Mouse (Mus musculus) right cerebral cortex, postnatal 10 days (tissue): ENCODE measurements around the gene Kif1a.

Source experiments
- DNase-seq, 2 experiments: peaks; one replicate each; pipeline ENCODE4 v3.0.0; 2021; ENCODE audit warnings: low spot score in 2 of 2

The Kif1a gene

GRCm38 (mm10) chr1:93020602-93021001, 81.1 kb downstream of the Kif1a start:
- no peak for DNase-seq

DNA sequence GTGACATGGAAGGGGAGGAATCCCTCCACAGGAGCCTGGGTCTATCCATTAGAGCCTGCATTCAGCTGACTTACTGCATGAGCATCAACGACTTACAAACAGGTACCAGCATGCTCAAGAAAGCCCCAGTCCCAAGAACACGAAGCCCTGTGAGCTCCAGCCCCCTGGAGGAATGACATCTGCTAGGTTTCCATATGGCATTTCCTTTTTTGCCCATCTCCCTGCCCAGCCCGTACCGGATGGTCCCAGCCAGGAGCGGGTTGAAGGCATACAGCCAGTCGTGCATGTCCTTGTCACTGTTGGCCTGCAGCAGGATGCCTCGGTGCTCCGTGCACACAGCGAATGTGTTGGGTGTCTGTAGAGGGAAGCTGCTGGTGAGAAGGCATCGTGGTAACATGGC, 83.0 kb downstream of the Kif1a start:
- DNase-seq = no peak

DNA sequence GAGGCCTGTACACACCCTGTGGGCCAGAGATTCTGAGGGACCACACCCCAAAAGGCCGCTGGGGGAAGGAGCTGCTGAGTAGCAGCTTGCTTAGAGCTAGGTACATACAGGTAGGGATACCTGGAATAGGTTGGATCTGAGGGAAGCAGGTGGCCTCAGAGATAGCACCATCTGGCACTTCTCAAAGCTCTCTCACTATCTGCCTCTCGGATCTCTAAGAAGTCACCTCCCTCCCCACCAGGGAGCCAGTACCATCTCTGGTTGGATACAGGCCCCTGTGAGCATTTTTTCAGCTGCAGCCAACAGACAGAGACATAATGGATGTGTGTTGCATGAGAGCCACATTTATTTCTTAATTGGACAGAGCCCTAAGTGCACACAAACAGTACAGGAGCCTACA, 86.6 kb downstream of the Kif1a start:
- no peak for DNase-seq

- DNase-seq = peak; percentile 80 to 81
These were observed 87.3 kb downstream of the Kif1a start for GRCm38 (mm10) chr1:93014460-93014859.

GRCm38 (mm10) chr1:93013367-93013766, 88.4 kb downstream of the Kif1a start:
- DNase-seq = no peak

GRCm38 (mm10) chr1:93012103-93012585, 89.6 kb downstream of the Kif1a start:
- DNase-seq = peak in 1 of 2 experiments; percentile 33

DNA sequence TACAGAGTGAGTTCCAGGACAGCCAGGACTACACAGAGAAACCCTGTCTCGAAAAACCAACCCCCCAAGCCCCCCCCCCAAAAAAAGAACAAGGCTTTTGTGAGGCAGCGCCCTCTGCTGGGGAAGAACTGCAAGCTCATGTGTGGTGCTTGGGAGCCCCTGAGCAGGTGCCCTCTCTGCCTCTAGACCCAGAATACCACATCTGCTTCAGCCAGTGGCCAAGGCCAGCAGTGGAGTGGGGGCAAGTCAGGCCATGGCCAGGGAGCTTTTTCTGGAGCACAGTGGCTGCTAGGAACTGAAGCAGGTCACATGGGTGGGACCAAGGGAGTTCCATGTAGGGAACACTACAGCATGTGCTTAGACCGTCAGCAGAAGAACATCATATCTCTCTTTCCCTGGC, 91.0 kb downstream of the Kif1a start:
- no peak for DNase-seq

DNA sequence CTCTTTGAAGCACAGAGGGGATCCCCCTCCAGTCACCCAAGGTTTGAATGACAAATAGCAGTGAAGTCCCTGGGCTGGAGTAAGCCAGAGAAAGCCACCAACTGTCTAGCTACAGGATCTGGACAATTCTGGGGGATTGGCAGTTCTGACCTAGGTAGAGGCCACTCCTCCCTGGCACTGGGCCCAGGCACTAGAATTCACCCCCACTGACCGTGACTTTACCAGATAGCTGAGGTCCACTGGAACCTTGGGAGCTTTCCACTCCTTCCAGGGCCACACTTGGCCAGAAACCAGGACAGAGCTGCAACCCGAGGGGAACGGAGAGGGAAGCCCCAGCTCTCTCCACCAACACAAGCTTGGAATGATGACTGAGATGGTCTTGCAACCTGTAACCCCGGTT, 92.6 kb downstream of the Kif1a start:
- peak in 1 of 2 experiments; percentile 38 for DNase-seq

- no peak for DNase-seq
These were observed 95.7 kb downstream of the Kif1a start, which contains the start of gene Aqp12 for GRCm38 (mm10) chr1:93006061-93006460. Aqp12 (plus strand) TSS chr1:93006334.

GRCm38 (mm10) chr1:92992880-92993279, 108.9 kb downstream of the Kif1a start:
- DNase-seq = no peak

DNA sequence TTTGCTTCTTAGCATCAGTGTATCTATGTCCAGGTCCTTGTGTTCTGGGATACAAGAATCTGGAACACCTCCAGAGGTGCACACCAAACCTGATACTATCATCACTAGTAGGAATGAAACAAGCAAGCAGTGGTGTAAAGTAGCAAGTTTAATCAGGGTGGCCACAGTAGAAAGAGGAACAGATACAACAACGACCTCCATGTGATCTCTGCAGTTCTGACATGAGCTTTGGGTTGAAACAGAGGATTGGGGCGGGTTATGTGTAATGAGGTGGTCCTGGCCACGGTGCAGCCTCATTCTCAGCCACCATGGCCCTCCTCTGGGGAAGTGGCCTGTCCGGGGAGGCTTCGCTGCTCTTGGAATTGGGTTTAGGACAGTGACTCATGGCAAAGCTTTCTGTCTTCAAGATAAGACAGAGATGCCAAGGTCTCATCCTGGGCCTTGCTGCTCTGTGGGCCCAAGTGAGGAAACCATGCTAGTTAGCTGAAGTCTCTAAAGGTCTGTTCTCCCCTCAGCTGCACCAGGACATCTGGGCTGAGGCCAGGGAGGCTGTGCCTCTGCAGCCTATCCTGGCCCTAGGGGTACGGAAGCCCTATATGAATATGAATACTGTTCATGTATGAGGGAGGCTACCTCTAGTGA, 109.4 kb downstream of the Kif1a start:
- DNase-seq = no peak

GRCm38 (mm10) chr1:92989891-92990290, 111.9 kb downstream of the Kif1a start:
- DNase-seq = peak in 1 of 2 experiments; percentile 4

- peak in 1 of 2 experiments; percentile 9 for DNase-seq
These were observed 112.9 kb downstream of the Kif1a start for GRCm38 (mm10) chr1:92988894-92989293.

- DNase-seq = peak in 1 of 2 experiments; percentile 12
These were observed 116.8 kb downstream of the Kif1a start for GRCm38 (mm10) chr1:92984999-92985398.

DNA sequence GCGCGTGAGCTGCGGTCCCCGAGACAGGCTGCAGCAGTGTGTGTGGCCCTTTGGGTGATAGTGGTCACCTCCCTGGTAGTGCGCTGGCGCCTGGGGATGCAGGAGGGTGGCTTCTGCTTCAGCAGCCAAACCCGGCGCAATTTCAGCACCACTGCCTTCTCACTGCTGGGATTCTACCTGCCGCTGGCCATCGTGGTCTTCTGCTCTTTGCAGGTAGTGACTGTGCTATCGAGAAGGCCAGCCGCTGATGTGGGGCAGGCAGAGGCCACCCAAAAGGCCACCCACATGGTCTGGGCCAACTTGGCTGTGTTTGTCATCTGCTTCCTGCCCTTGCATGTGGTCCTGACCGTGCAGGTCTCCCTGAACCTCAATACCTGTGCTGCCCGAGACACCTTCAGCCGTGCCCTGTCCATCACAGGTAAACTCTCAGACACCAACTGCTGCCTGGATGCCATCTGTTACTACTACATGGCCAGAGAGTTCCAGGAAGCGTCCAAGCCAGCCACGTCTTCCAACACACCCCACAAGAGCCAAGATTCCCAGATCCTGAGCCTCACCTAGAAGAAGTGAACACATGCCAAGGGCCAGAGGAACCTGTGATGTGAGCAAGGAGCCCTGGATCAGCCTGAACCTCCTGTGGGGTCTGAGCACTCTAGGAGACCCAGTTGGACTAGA, 118.7 kb downstream of the Kif1a start:
- peak in 1 of 2 experiments; percentile 14 for DNase-seq

DNA sequence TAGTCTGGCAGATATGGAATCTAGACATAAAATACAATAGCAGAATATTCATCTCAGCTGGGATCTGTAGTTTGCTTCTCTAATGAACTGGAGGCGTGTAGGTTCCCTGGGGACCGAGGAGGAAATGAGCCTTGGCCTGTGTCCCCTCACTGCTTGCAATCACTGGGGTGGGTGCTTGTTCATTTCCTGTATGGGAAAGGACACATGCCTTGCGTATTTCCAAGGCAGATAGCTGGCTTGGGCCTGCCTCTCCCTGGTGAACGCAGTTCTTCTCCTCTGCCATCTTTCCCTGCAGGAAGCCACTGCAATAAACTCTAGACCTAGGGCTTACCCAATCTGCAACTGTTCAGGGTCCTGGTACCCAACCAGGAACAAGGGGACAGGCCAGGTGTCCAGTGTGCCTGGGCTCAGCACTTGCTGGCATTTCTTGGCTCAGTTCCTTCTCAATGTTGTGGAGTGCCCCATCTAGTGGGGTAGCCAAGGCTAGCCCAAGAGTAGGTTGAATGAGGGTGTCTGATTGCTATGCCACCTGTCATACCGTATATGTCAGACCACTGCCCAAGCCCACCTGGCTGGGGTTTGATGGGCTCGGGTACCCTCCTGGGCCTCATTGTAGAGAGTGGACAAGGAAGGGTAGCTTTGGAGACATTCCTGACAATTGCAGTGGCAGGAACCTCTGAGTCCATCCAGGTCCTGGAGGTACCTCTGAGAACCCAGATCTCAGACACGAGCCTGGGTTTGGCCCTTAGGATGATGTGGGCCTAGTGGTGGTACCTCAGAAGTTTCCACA, 120.5 kb downstream of the Kif1a start:
- peak in 1 of 2 experiments; percentile 16 for DNase-seq

DNA sequence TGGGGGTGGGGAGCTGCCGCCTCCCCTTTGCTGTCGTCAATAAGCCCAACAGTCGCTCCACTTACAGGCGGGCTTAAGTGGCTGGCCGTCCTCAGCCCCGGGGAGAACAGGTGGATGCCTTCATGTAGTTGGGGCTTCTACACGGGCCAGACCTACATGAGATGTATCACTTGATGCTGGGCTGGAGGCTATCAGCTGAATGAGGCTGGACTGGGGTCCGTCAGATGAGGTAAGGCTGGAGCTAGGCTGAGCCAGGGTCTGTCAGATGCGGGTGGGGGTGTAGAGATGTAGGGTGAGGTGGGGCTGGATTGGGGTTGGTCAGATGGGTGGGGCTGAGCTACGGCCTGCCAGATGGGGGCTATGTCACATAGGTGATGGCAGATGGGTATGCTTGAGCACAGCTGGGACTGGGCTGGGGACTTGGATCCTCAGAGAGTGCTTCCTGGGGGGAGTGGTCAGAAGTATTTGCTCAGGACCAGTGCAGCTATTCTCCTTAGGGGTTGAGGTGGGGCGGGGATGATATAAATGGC, 122.6 kb downstream of the Kif1a start:
- peak in 1 of 2 experiments; percentile 15 for DNase-seq

DNA sequence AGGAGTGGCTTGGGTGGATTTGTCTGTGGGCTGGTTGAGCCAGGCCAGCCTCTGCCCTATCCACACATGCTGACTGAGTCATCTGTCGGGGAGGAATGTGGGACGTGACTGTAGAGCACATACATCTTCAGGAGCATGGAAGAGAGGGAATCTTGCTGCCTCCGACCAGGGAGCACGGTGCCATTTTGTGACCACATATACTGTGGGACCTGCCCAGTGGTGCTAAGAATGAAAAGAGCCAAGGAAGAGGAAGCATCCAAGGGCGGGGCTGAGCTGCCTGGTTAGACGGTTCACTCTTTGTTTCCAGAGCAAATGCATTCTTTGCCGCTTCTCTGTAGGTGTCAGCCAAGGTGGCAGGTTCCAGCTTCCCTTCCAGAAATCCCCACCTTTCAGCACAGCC, 123.1 kb downstream of the Kif1a start:
- DNase-seq = peak in 1 of 2 experiments; percentile 17

- DNase-seq = peak in 1 of 2 experiments; percentile 20
These were observed 125.6 kb downstream of the Kif1a start for GRCm38 (mm10) chr1:92976141-92976566.

- peak; percentile 43 to 72 for DNase-seq
These were observed 128.9 kb downstream of the Kif1a start for GRCm38 (mm10) chr1:92972854-92973253.

- peak in 1 of 2 experiments; percentile 18 for DNase-seq
These were observed 129.6 kb downstream of the Kif1a start for GRCm38 (mm10) chr1:92971879-92972795.
